Comparison of ENCODE assay signal across 10 mouse cellular contexts in genomic region chr3:53225774-53226173, GRCm38 (mm10).
DNase-seq lines count a peak whose midpoint lies in the region; ATAC-seq lines count a peak whose summit lies in the region.
"Had no signal": no experiment of that assay in that cellular context is flagged by ENCODE, and none has a peak within 500 bp of the region (broad histone marks: within the 10 kb centered on the region; RNA-seq: fewer than 3 reads in every experiment).

No protein-coding gene starts in this region.

- 0 out of 2 replicates have a peak overlapping the region, but pooled peaks have one; percentile 5 for H3K9ac ChIP-seq in heart, embryonic 12.5 days
- H3K9ac ChIP-seq in midbrain, embryonic 13.5 days (replicated peaks), result no peak overlapping the region
- H3K9ac ChIP-seq in midbrain, embryonic 11.5 days (ENCODE audit: low read length), result no peak overlapping the region
- no peak overlapping the region for H3K9ac ChIP-seq in lung, embryonic 15.5 days
- no peak overlapping the region for H3K9ac ChIP-seq in stomach, embryonic 16.5 days (ENCODE audit: low read length)
- H3K9ac ChIP-seq: forebrain, embryonic 13.5 days; limb, embryonic 15.5 days had no signal

- ATAC-seq in heart, embryonic 12.5 days (ENCODE audit: insufficient number of reproducible peaks, low FRiP score), result peak; percentile 77
- ATAC-seq in midbrain, embryonic 13.5 days, result peak; percentile 48
- no peak for ATAC-seq in midbrain, embryonic 11.5 days (ENCODE audit: low FRiP score)
- peak; percentile 42; the same call in 1 of the 2 replicates for ATAC-seq in lung, embryonic 15.5 days (ENCODE audit: borderline replicate concordance, extremely low read depth, low FRiP score, low TSS enrichment)
- ATAC-seq in stomach, embryonic 16.5 days (ENCODE audit: insufficient read depth, low FRiP score), result peak; percentile 50; the same call in 1 of the 2 replicates
- ATAC-seq: forebrain, embryonic 13.5 days had no signal

- DNase-seq in heart, embryonic 10.5 days (ENCODE audit: low spot score), result no peak
- DNase-seq in midbrain, embryonic 11.5 days (ENCODE audit: low spot score, missing footprints), result no peak
- DNase-seq in adrenal gland, adult 18-20 months (ENCODE audit: low spot score in 2 of 2), result no peak

- peak overlapping the region; percentile 50; the same call in 1 of the 2 replicates for H3K4me2 ChIP-seq in heart, embryonic 12.5 days
- H3K4me2 ChIP-seq in midbrain, embryonic 13.5 days (replicated peaks), result no peak overlapping the region
- H3K4me2 ChIP-seq in midbrain, embryonic 11.5 days, result no peak overlapping the region
- no peak overlapping the region for H3K4me2 ChIP-seq in lung, embryonic 15.5 days
- no peak overlapping the region for H3K4me2 ChIP-seq in stomach, embryonic 16.5 days (ENCODE audit: low read depth, low read length)
- H3K4me2 ChIP-seq: forebrain, embryonic 13.5 days; limb, embryonic 15.5 days had no signal

- no peaks in the 10 kb centered on the region for H3K9me3 ChIP-seq in heart, embryonic 12.5 days (replicated peaks)
- no peaks in the 10 kb centered on the region for H3K9me3 ChIP-seq in heart, embryonic 10.5 days
- H3K9me3 ChIP-seq in midbrain, embryonic 13.5 days, result no peaks in the 10 kb centered on the region
- no peaks in the 10 kb centered on the region for H3K9me3 ChIP-seq in midbrain, embryonic 11.5 days (ENCODE audit: control insufficient read depth, low read length)
- no peaks in the 10 kb centered on the region for H3K9me3 ChIP-seq in lung, embryonic 15.5 days
- H3K9me3 ChIP-seq in stomach, embryonic 16.5 days (replicated peaks; ENCODE audit: control insufficient read depth, low read length), result no peaks in the 10 kb centered on the region
- H3K9me3 ChIP-seq: forebrain, embryonic 13.5 days; limb, embryonic 15.5 days had no signal

- no peak overlapping the region for H3K4me3 ChIP-seq in heart, embryonic 12.5 days
- no peak overlapping the region for H3K4me3 ChIP-seq in heart, embryonic 10.5 days
- no peak overlapping the region for H3K4me3 ChIP-seq in midbrain, embryonic 13.5 days (replicated peaks)
- H3K4me3 ChIP-seq in midbrain, embryonic 11.5 days (ENCODE audit: low read depth, low read length), result no peak overlapping the region
- H3K4me3 ChIP-seq in lung, embryonic 15.5 days, result no peak overlapping the region
- H3K4me3 ChIP-seq in stomach, embryonic 16.5 days (replicated peaks; ENCODE audit: low read length), result no peak overlapping the region
- H3K4me3 ChIP-seq: forebrain, embryonic 13.5 days; limb, embryonic 15.5 days had no signal

- H3K27ac ChIP-seq in heart, embryonic 12.5 days (ENCODE audit: poor library complexity, severe bottlenecking), result peak overlapping the region; percentile 84
- H3K27ac ChIP-seq in heart, embryonic 10.5 days, result no peak overlapping the region
- peak overlapping the region; percentile 40; the same call in 1 of the 2 replicates for H3K27ac ChIP-seq in midbrain, embryonic 13.5 days
- no peak overlapping the region for H3K27ac ChIP-seq in midbrain, embryonic 11.5 days (ENCODE audit: low read depth, low read length)
- H3K27ac ChIP-seq in lung, embryonic 15.5 days, result peak overlapping the region; percentile 49; the same call in 1 of the 2 replicates
- H3K27ac ChIP-seq in stomach, embryonic 16.5 days (ENCODE audit: low read length), result no peak overlapping the region
- H3K27ac ChIP-seq: forebrain, embryonic 13.5 days had no signal

- peaks cover 72% of the 10 kb centered on the region for H3K4me1 ChIP-seq in heart, embryonic 12.5 days (replicated peaks)
- peaks cover 50% of the 10 kb centered on the region for H3K4me1 ChIP-seq in heart, embryonic 10.5 days
- H3K4me1 ChIP-seq in midbrain, embryonic 13.5 days (replicated peaks), result peaks cover 16% of the 10 kb centered on the region
- no peaks in the 10 kb centered on the region; the same call in 1 of the 2 replicates for H3K4me1 ChIP-seq in midbrain, embryonic 11.5 days (ENCODE audit: control insufficient read depth, insufficient read depth, low read length)
- H3K4me1 ChIP-seq in lung, embryonic 15.5 days, result peaks cover 30% of the 10 kb centered on the region
- 0 out of 2 replicates have a peak, but pooled peaks cover 12% of the 10 kb centered on the region for H3K4me1 ChIP-seq in stomach, embryonic 16.5 days (ENCODE audit: control insufficient read depth, insufficient read depth, low read length)

- WGBS in heart, embryonic 12.5 days, result 12% methylated on average over 6 of the region's 6 CpGs
- WGBS in heart, embryonic 10.5 days, result 17% methylated on average over 6 of the region's 6 CpGs
- 36% methylated on average over 6 of the region's 6 CpGs for WGBS in midbrain, embryonic 13.5 days
- WGBS in midbrain, embryonic 11.5 days, result 64% methylated on average over 6 of the region's 6 CpGs
- WGBS in lung, embryonic 15.5 days, result 11% methylated on average over 6 of the region's 6 CpGs
- WGBS in stomach, embryonic 16.5 days, result 16% methylated on average over 6 of the region's 6 CpGs

- no peaks in the 10 kb centered on the region for H3K36me3 ChIP-seq in heart, embryonic 12.5 days
- H3K36me3 ChIP-seq in heart, embryonic 10.5 days, result no peaks in the 10 kb centered on the region
- H3K36me3 ChIP-seq in midbrain, embryonic 13.5 days, result no peaks in the 10 kb centered on the region
- no peaks in the 10 kb centered on the region for H3K36me3 ChIP-seq in midbrain, embryonic 11.5 days (ENCODE audit: control insufficient read depth, insufficient read depth, low read length)
- H3K36me3 ChIP-seq in lung, embryonic 15.5 days, result no peaks in the 10 kb centered on the region
- H3K36me3 ChIP-seq in stomach, embryonic 16.5 days (ENCODE audit: control insufficient read depth, insufficient read depth, low read length), result no peaks in the 10 kb centered on the region
- H3K36me3 ChIP-seq: limb, embryonic 15.5 days had no signal

- no peaks in the 10 kb centered on the region for H3K27me3 ChIP-seq in heart, embryonic 12.5 days (replicated peaks)
- H3K27me3 ChIP-seq in heart, embryonic 10.5 days (ENCODE audit: insufficient read depth, poor library complexity, severe bottlenecking), result no peaks in the 10 kb centered on the region
- H3K27me3 ChIP-seq in midbrain, embryonic 13.5 days, result no peaks in the 10 kb centered on the region
- no peaks in the 10 kb centered on the region for H3K27me3 ChIP-seq in midbrain, embryonic 11.5 days (ENCODE audit: control insufficient read depth, insufficient read depth, low read length)
- no peaks in the 10 kb centered on the region for H3K27me3 ChIP-seq in lung, embryonic 15.5 days
- no peaks in the 10 kb centered on the region for H3K27me3 ChIP-seq in stomach, embryonic 16.5 days (ENCODE audit: control insufficient read depth, insufficient read depth, low read length)
- H3K27me3 ChIP-seq: CH12.LX; forebrain, embryonic 13.5 days; limb, embryonic 15.5 days had no signal

Comparison
In these comparisons a context has a peak if more than half of its experiments do, and no peak if none do; other contexts are left out.
1. H3K27ac ChIP-seq: peak in heart, embryonic 12.5 days (single experiment), midbrain, embryonic 13.5 days (single experiment) and lung, embryonic 15.5 days (single experiment); none in heart, embryonic 10.5 days (single experiment), midbrain, embryonic 11.5 days (single experiment) and stomach, embryonic 16.5 days (single experiment).